Mouse (Mus musculus) embryonic facial prominence, embryonic 13.5 days (tissue): ENCODE data around the gene Gm45716. TPM values are rescaled to one million over a fixed set of nuclear protein-coding genes. Genes with fewer than 3 reads are reported as not detected.

Experiments
- ATAC-seq: fragments of 200-750 bp; cut with Nextera tagmentation; 2 replicates; pipeline ENCODE4 v1.8.0; 2017; ENCODE audit warnings: low read depth; ENCODE audit not compliant: insufficient number of reproducible peaks, insufficient read depth, low FRiP score, low TSS enrichment
- H3K27ac ChIP-seq: fragments of 300-500 bp; sonication (generic); 2 replicates; pipeline ENCODE4 v1.5.1; 2015; ENCODE audit warnings: moderate library complexity, mild to moderate bottlenecking, inconsistent platforms
- H3K27me3 ChIP-seq: fragments of 300-500 bp; sonication (generic); 2 replicates; pipeline ENCODE4 v1.6.1; 2015; ENCODE audit warnings: mild to moderate bottlenecking, inconsistent platforms
- H3K36me3 ChIP-seq: fragments of 300-500 bp; sonication (generic); 2 replicates; pipeline ENCODE4 v1.6.1; 2015; ENCODE audit warnings: mild to moderate bottlenecking, inconsistent platforms
- H3K4me1 ChIP-seq: fragments of 300-500 bp; sonication (generic); 2 replicates; pipeline ENCODE4 v1.6.1; 2015; ENCODE audit warnings: inconsistent platforms
- H3K4me2 ChIP-seq: fragments of 300-500 bp; sonication (generic); 2 replicates; pipeline ENCODE4 v1.6.1; 2015; ENCODE audit warnings: moderate library complexity, mild to moderate bottlenecking, inconsistent platforms
- H3K4me3 ChIP-seq: fragments of 300-500 bp; sonication (generic); 2 replicates; pipeline ENCODE4 v1.5.1; 2015; ENCODE audit warnings: mild to moderate bottlenecking, inconsistent platforms
- H3K9ac ChIP-seq: fragments of 300-500 bp; sonication (generic); 2 replicates; pipeline ENCODE4 v1.6.1; 2015; ENCODE audit warnings: mild to moderate bottlenecking, inconsistent platforms
- H3K9me3 ChIP-seq: fragments of 300-500 bp; sonication (generic); 2 replicates; pipeline ENCODE4 v1.6.1; 2016; ENCODE audit warnings: inconsistent platforms
- WGBS: fragments of 180-500 bp; shearing (Covaris S2); methylation state at CpG from one replicate; pipeline ENCODE4 v1.1.7; 2015; ENCODE audit warnings: mixed read lengths; 5-methylcytosine and 5-hydroxymethylcytosine counted together
- polyA plus RNA-seq: library from polyadenylated mRNA; unstranded; fragments of >200 nt; fragmentation: Nextera tagmentation; extraction: Ambion mirVana; gene quantifications from 2 replicates; pipeline ENCODE4 v1.2.1, GENCODE M21; 2015

Gene Gm45716
- polyA plus RNA-seq, 1 experiment from 2014 or later: 11.5 TPM

DNA sequence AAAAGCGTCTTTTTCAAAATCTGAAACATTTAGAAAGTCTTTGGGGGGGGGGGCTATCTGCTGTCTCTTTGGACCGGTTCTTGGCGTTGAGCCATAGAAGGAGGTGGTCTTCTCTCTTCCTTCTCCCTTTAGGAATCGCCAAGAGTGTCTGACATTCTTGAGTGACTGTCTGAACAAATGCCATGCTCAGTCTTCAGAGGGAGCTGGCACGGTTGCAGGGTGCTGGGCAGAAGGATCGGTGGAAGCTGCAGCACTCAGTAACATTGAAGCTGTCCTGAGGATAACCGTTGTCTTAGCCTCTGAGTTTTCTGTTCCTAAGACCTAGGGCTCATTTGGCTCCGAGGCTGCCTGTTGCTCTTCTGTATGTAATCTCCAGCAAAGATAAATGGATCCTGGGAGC lies 64.9 kb downstream of the Gm45716 start:
- Histone ChIP-seq H3K27ac (no peak overlapping the region), H3K4me2 (peak overlapping the region; percentile 81), H3K4me1 (peaks cover 53% of the 10 kb centered on the region), H3K36me3 (peaks cover 1% of the 10 kb centered on the region; the same call in 1 of the 2 replicates), H3K27me3 (no peaks in the 10 kb centered on the region), H3K9me3 (no peaks in the 10 kb centered on the region), H3K9ac (0 out of 2 replicates have a peak overlapping the region, but pooled peaks have one; percentile 12), H3K4me3 (no peak overlapping the region)
- no peak for ATAC-seq
- 65% methylated on average over 8 of the region's 8 CpGs for WGBS

DNA sequence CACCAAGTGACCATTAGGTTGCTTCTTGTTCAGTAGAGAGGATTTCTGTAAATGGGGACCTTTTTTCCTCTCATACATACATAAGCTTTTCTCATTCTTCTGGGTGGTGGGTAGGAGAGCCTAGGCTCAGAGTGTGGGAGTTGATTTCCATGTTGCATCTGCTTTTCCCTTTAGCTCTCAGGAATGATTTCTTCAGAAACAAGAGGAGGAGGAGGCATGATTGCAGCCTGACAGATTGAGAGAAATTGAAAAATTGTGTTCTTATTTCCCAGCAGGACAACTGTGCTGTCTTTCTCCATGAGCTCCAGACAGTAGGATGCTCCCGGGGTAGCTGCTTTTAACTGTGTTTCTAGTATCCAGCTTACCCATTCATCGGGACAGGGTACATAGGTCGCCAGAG lies 67.1 kb downstream of the Gm45716 start:
- Histone ChIP-seq H3K9me3 (no peaks in the 10 kb centered on the region), H3K4me2 (no peak overlapping the region), H3K9ac (no peak overlapping the region), H3K27ac (no peak overlapping the region), H3K36me3 (peaks cover 5% of the 10 kb centered on the region; the same call in 1 of the 2 replicates), H3K4me3 (no peak overlapping the region), H3K4me1 (peaks cover 64% of the 10 kb centered on the region), H3K27me3 (no peaks in the 10 kb centered on the region)
- ATAC-seq: no peak
- WGBS: 90% methylated on average over 3 of the region's 3 CpGs

DNA sequence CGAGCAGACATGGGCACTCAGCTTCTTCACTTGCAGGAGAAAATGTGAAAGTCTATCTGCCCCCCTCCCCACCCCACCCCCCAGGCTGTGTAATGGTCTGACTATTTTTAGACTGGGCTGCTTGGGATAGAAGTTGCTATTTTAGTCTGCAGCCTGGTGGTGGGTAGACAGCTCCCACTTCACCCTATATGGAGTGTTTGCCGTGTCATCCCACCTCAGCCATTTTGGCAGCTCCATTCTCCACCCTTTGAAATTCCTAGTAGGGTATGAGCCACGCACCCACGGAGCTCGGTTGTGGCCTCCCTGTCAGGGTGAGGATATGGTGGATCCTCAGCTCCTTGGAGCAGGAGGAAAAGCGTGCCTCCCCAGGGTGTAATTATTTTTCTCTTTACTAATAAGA lies 68.2 kb downstream of the Gm45716 start:
- no peak overlapping the region for H3K4me2 ChIP-seq
- H3K9me3 ChIP-seq: no peaks in the 10 kb centered on the region
- no peaks in the 10 kb centered on the region for H3K27me3 ChIP-seq
- H3K9ac ChIP-seq: no peak overlapping the region
- no peak overlapping the region for H3K27ac ChIP-seq
- peaks cover 62% of the 10 kb centered on the region for H3K4me1 ChIP-seq
- no peak overlapping the region for H3K4me3 ChIP-seq
- WGBS: 60% methylated on average over 6 of the region's 6 CpGs
- no peak for ATAC-seq
- peaks cover 15% of the 10 kb centered on the region for H3K36me3 ChIP-seq

DNA sequence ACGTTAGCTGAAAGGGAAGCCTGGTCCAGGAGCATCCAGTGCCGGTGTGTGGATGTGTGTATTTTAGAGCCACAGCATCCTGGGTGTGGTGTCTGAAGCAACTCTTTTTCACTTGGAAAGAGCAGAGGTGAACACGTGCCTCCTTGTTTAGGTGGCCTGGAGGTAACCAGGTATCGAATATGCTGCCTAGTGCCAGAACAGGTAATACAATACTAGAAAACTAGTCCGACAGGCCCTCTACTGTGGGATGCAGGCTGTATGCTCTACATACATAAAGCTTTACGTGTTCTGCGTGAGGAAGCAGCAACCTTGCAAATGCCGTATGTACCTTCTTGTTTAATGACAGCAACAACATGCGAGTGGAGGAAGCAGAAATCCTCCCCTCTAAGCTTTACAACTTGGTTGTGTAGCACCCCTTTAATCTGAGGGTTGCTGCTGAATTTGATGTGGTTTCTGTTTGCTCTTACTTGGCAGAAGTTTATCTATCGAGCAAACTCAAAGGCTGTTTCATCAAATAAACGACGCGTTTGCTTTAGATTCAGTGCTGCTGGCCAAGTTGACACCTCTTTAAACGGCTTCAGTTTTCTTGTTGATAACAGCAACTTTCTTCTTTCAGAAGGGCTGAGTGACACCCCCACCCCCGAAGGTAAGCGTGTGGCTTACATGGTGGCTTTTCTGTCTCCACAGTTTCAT lies 69.5 kb downstream of the Gm45716 start:
- peaks cover 28% of the 10 kb centered on the region for H3K36me3 ChIP-seq
- no peak overlapping the region for H3K4me3 ChIP-seq
- no peak; the same call in 1 of the 2 replicates for ATAC-seq
- no peaks in the 10 kb centered on the region for H3K9me3 ChIP-seq
- no peak overlapping the region for H3K4me2 ChIP-seq
- H3K9ac ChIP-seq: no peak overlapping the region
- H3K27me3 ChIP-seq: no peaks in the 10 kb centered on the region
- H3K4me1 ChIP-seq: peaks cover 53% of the 10 kb centered on the region
- peak overlapping the region; percentile 5; the same call in 1 of the 2 replicates for H3K27ac ChIP-seq
- WGBS: 74% methylated on average over 16 of the region's 16 CpGs

DNA sequence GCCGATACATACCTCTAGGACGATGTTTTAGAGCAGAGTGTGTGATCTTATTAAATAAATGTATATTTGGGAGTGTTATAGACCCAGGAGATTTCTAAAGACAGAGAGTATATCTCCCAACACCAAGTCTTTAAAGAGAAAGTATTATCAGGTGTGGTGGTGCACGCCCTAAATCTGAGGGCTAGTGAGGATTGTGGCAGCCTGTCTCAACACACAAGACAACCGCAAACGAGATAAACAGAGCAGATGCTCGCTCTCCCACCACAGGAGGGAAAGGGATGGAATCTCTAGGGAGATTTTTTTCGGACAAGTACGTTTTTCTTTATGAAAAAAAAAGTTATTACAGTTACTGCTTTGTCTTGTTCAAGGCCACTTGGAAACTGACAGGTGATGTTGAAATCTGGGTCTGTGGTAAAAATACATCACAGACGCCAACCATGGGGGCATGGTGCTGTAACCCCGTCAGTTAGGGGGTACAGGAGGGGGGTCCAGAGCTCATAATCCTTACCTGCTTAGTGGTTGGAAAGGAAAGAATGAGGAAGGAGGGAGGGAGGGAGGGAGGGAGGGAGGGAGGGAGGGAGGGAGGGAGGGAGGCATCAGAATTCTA lies 70.9 kb downstream of the Gm45716 start:
- no peaks in the 10 kb centered on the region for H3K9me3 ChIP-seq
- no peak for ATAC-seq
- no peak overlapping the region for H3K4me2 ChIP-seq
- peaks cover 42% of the 10 kb centered on the region for H3K36me3 ChIP-seq
- H3K4me1 ChIP-seq: peaks cover 42% of the 10 kb centered on the region
- no peaks in the 10 kb centered on the region for H3K27me3 ChIP-seq
- H3K4me3 ChIP-seq: no peak overlapping the region
- WGBS: 53% methylated on average over 10 of the region's 10 CpGs
- H3K9ac ChIP-seq: no peak overlapping the region
- no peak overlapping the region for H3K27ac ChIP-seq

DNA sequence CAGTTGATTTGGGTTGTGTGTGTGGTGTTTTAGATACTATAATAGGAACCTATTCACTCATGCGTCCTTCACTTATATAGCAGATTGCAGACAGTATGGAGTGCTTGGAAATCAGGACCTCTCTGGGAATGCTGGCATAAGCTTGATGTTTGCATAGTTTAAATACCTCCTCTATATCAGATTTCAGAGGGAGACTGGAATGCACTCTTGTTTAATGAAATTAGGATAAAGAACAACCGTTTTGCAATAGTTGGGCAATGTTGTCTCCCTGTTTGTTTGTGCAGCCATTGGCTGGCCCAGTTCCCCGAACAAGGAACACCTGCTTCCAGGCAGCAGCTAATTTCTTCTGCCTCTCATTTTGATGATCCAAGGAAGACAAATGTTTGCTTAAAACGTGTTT lies 71.6 kb downstream of the Gm45716 start:
- Histone ChIP-seq H3K9me3 (no peaks in the 10 kb centered on the region), H3K9ac (no peak overlapping the region), H3K27ac (no peak overlapping the region), H3K27me3 (no peaks in the 10 kb centered on the region), H3K36me3 (peaks cover 49% of the 10 kb centered on the region), H3K4me3 (no peak overlapping the region), H3K4me2 (no peak overlapping the region), H3K4me1 (peaks cover 42% of the 10 kb centered on the region)
- WGBS: 17% methylated on average over 4 of the region's 4 CpGs
- no peak for ATAC-seq

DNA sequence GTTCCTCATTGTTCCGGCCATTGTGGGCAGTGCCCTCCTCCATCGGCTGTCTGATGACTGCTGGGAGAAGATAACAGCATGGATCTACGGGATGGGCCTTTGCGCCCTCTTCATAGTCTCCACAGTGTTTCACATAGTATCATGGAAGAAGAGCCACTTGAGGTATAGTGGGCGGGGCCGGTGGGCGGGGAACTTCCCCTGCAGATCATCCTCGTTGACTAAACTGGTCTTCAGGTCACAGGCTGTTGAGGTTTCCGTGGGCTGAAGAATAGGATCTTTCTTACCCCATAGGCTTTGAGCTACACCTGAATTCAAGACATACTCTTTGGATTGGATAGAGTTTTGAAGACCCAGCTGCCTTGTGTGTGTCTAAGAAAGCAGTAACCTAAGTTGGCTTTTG lies 72.3 kb downstream of the Gm45716 start:
- Histone ChIP-seq H3K4me1 (peaks cover 50% of the 10 kb centered on the region), H3K27ac (no peak overlapping the region), H3K9ac (no peak overlapping the region), H3K36me3 (peaks cover 56% of the 10 kb centered on the region), H3K4me3 (no peak overlapping the region), H3K4me2 (no peak overlapping the region), H3K9me3 (no peaks in the 10 kb centered on the region), H3K27me3 (no peaks in the 10 kb centered on the region)
- no peak for ATAC-seq
- 86% methylated on average over 9 of the region's 9 CpGs for WGBS

DNA sequence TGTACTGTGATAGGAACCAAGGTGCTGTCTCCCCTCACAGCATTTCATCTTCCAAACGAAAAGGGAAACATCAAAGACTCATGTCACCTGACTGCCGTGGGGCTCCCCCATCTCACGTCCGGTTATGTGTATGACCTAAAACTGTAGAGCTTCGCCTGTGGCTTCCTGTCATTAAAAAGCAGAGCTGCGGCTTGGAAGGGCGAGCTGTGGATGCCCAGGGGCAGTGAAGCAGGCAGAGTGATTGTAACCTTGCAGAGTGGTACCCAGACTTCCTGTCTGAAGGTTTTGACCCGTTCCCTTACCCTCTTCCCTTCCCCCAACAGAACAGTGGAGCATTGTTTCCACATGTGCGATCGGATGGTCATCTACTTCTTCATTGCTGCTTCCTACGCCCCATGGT lies 76.7 kb downstream of the Gm45716 start:
- Histone ChIP-seq H3K4me3 (no peak overlapping the region), H3K36me3 (peaks cover 65% of the 10 kb centered on the region), H3K9ac (no peak overlapping the region), H3K4me2 (no peak overlapping the region), H3K4me1 (peaks cover 32% of the 10 kb centered on the region), H3K27ac (no peak overlapping the region), H3K27me3 (no peaks in the 10 kb centered on the region), H3K9me3 (no peaks in the 10 kb centered on the region)
- WGBS: 35% methylated on average over 11 of the region's 11 CpGs
- ATAC-seq: no peak

DNA sequence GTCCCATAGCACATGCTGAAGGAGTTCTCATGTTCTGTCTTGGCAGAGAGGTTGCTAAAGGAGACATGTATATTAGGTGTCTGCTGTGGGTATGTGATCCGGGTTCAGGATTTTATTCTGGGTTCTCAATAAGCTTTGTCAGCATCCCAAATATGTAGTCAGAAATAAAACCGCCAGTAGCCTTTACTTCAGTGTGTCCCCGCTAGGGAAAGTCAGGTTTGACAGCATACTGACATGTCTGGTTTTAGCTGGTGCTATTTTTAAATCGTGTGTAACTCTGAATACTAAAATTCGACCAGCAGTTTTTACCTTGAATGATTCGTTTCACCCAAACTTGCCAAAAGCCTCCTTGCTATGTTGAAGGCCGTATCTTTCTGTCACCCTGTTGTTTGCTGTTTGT lies 78.1 kb downstream of the Gm45716 start:
- Histone ChIP-seq H3K9me3 (no peaks in the 10 kb centered on the region), H3K36me3 (peaks cover 61% of the 10 kb centered on the region), H3K9ac (no peak overlapping the region), H3K4me2 (no peak overlapping the region), H3K27ac (no peak overlapping the region), H3K27me3 (no peaks in the 10 kb centered on the region), H3K4me3 (no peak overlapping the region), H3K4me1 (peaks cover 36% of the 10 kb centered on the region)
- no peak for ATAC-seq
- 70% methylated on average over 7 of the region's 7 CpGs for whole genome bisulfite sequencing

DNA sequence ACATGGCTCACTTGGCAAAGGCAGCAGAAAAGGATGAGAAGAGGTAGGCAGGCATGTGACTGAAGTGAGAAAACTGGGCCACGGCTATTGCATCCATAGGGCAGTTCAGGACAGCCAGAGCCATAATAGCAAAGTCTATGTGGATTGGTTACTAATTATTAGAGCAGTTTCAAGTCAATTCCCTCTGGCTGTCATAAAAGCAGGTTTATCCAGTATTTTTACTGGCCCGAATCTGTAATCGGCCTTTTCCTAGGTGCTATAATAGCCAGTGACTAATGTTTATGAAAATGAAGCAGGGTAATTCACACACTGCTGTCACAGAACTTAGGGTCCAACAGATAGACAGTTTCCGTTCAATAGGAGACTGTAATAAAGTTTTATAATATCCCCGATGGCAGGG lies 81.5 kb downstream of the Gm45716 start:
- H3K9me3 ChIP-seq: no peaks in the 10 kb centered on the region
- H3K27ac ChIP-seq: peak overlapping the region; percentile 57; the same call in 1 of the 2 replicates
- H3K36me3 ChIP-seq: peaks cover 54% of the 10 kb centered on the region
- peak overlapping the region; percentile 32; the same call in 1 of the 2 replicates for H3K4me2 ChIP-seq
- no peak for ATAC-seq
- H3K9ac ChIP-seq: no peak overlapping the region
- H3K4me1 ChIP-seq: peaks cover 36% of the 10 kb centered on the region
- H3K4me3 ChIP-seq: no peak overlapping the region
- H3K27me3 ChIP-seq: no peaks in the 10 kb centered on the region
- 71% methylated on average over 5 of the region's 5 CpGs for WGBS

DNA sequence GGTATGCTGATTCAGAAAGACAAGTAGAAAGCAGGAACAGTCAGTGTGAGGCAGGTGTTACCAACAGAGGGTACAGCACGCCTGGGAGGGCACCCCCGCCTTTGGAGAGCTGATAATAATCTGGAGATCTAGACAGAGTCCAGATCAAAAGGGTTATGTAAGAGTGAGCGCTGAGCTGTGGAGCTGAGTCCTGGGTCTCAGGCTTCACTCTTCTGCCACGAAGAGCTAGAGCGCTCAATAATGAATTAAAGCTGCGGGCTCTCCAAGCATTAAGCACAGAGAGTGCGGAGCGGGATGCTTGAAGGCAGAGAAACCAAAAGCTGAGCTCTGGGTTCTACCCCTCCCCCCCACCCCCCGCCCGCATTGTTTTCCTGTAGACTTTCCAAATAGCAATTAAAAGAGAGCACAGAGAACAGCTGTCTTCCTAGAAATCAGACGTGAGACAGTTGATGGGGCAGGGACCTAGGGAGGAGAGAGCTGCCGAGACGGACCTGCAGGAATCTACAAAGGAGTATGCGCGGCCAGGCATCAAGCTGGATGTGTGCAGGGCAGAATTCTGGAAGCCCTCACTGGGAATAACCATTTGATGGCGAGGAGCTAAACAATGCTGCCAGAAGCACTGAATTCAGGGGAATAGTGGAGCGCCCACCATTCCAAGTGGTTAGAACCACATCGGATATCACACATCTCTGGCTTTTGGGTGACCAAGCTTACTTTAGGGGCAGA lies 82.1 kb downstream of the Gm45716 start:
- ATAC-seq: no peak
- peak overlapping the region; percentile 32 for H3K4me2 ChIP-seq

More for the DNA sequence above, 82.1 kb downstream of the Gm45716 start:
- Histone ChIP-seq H3K4me1 (peaks cover 31% of the 10 kb centered on the region), H3K4me3 (no peak overlapping the region), H3K27ac (peak overlapping the region; percentile 57), H3K36me3 (peaks cover 52% of the 10 kb centered on the region), H3K9ac (no peak overlapping the region), H3K27me3 (no peaks in the 10 kb centered on the region), H3K9me3 (no peaks in the 10 kb centered on the region)
- WGBS: 32% methylated on average over 18 of the region's 18 CpGs
